Mouse (Mus musculus): ENCODE measurements around the gene Dolpp1. TPM values are rescaled to one million over a fixed set of nuclear protein-coding genes. Genes with fewer than 3 reads are reported as not detected.
A peak's percentile ranks its signal among the peaks of the same experiment; 100 is the strongest.

The Dolpp1 gene
- polyA plus RNA-seq, 1 experiment, result 19.4 TPM

- peaks cover 6% of the 10 kb centered on the region for H3K79me3 ChIP-seq (ENCODE audit: low read depth)
- H3K4me3 ChIP-seq (ENCODE audit: insufficient read depth, poor library complexity, severe bottlenecking), result no peak overlapping the region
- H3K79me2 ChIP-seq (ENCODE audit: control insufficient read depth, insufficient read depth), result peaks cover 20% of the 10 kb centered on the region
- no peak overlapping the region for H3ac ChIP-seq (ENCODE audit: control insufficient read depth, insufficient read length, low read depth)
- no peaks in the 10 kb centered on the region for H3K27me3 ChIP-seq (ENCODE audit: control insufficient read depth, insufficient read depth, insufficient read length)
- H3K36me3 ChIP-seq (ENCODE audit: control insufficient read depth, insufficient read depth), result peaks cover 75% of the 10 kb centered on the region
- TF ChIP-seq USF1 (IDR thresholded peaks at IDR 0.05; ENCODE audit: low read depth) (no peak), MYOG (IDR thresholded peaks at IDR 0.05; ENCODE audit: control insufficient read depth, extremely low read depth, insufficient read length) (no peak), CTCF (IDR thresholded peaks at IDR 0.05; ENCODE audit: control insufficient read depth, insufficient read depth, insufficient read length) (no peak), MAX (IDR thresholded peaks at IDR 0.05) (no peak), FOSL1 (IDR thresholded peaks at IDR 0.05; ENCODE audit: insufficient read depth, low read length, poor library complexity, severe bottlenecking) (no peak), MYOD1 (IDR thresholded peaks at IDR 0.05; ENCODE audit: control insufficient read depth, insufficient read length, low read depth) (no peak), CEBPB (IDR thresholded peaks at IDR 0.05; ENCODE audit: low read depth) (no peak)
These were observed 37.1 kb downstream of the Dolpp1 start for GRCm38 (mm10) chr2:30429156-30429555.

DNA sequence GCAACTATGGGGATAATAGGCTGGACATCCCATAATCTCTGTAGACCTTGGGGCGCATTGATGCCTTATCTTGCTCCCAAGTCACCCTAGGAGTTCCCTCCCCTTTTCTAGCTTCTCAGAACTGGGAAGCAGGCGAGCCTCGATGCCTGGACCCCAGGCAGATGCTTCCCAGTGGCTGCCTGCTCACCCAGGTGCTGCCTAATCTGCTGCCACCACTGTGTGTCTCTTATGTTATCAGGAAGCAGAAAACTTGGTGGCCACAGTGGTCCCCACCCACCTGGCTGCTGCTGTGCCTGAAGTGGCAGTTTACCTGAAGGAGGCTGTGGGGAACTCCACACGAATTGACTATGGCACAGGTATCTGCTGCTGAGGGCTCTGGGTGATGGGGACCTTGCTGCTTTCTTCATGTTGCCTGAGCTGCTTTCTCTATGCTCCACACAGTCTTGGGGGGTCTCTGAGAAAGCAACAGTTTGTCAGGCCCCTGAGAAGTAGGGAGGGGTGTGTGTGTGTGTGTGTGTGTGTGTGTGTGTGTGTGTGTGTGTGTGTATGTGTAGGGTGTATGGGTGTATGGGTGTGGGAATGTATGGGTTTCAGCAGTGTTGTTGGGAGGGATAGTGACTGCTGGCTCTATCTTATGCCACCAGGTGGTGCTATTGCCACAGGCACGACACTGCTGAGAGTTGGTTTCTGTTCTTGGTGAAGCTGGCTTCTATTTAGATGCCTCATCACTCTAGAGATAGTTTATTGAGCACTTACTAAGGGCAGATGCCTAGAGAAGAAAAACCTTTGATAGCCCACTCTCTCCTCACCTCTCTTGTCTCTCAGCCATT is 43.5 kb downstream of the Dolpp1 start:
- Histone ChIP-seq H3ac (ENCODE audit: control insufficient read depth, insufficient read length, low read depth) (no peak overlapping the region), H3K4me3 (ENCODE audit: insufficient read depth, poor library complexity, severe bottlenecking) (no peak overlapping the region), H3K36me3 (ENCODE audit: control insufficient read depth, insufficient read depth) (peaks cover 75% of the 10 kb centered on the region), H3K79me3 (ENCODE audit: low read depth) (no peaks in the 10 kb centered on the region), H3K27me3 (ENCODE audit: control insufficient read depth, insufficient read depth, insufficient read length) (no peaks in the 10 kb centered on the region), H3K79me2 (ENCODE audit: control insufficient read depth, insufficient read depth) (no peaks in the 10 kb centered on the region)
- TF ChIP-seq MAX (IDR thresholded peaks at IDR 0.05) (peak; percentile 49), CEBPB (IDR thresholded peaks at IDR 0.05; ENCODE audit: low read depth) (no peak), CTCF (IDR thresholded peaks at IDR 0.05; ENCODE audit: control insufficient read depth, insufficient read depth, insufficient read length) (peak; percentile 87)

GRCm38 (mm10) chr2:30436156-30436545 is 44.1 kb downstream of the Dolpp1 start:
- H3ac ChIP-seq (ENCODE audit: control insufficient read depth, insufficient read length, low read depth), result no peak overlapping the region
- no peaks in the 10 kb centered on the region for H3K79me3 ChIP-seq (ENCODE audit: low read depth)
- no peaks in the 10 kb centered on the region for H3K79me2 ChIP-seq (ENCODE audit: control insufficient read depth, insufficient read depth)
- H3K36me3 ChIP-seq (ENCODE audit: control insufficient read depth, insufficient read depth), result peaks cover 73% of the 10 kb centered on the region
- no peak for TF ChIP-seq CEBPB (IDR thresholded peaks at IDR 0.05; ENCODE audit: low read depth)
- no peak for TF ChIP-seq MYOD1 (IDR thresholded peaks at IDR 0.05; ENCODE audit: control insufficient read depth, insufficient read length, low read depth)
- no peak for TF ChIP-seq USF1 (IDR thresholded peaks at IDR 0.05; ENCODE audit: low read depth)
- no peak for TF ChIP-seq FOSL1 (IDR thresholded peaks at IDR 0.05; ENCODE audit: insufficient read depth, low read length, poor library complexity, severe bottlenecking)
- no peak for TF ChIP-seq MYOG (IDR thresholded peaks at IDR 0.05; ENCODE audit: control insufficient read depth, extremely low read depth, insufficient read length)
- peak; percentile 10 for TF ChIP-seq MAX (IDR thresholded peaks at IDR 0.05)
- TF ChIP-seq CTCF (IDR thresholded peaks at IDR 0.05; ENCODE audit: control insufficient read depth, insufficient read depth, insufficient read length), result peak; percentile 35
- no peaks in the 10 kb centered on the region for H3K27me3 ChIP-seq (ENCODE audit: control insufficient read depth, insufficient read depth, insufficient read length)
- no peak overlapping the region for H3K4me3 ChIP-seq (ENCODE audit: insufficient read depth, poor library complexity, severe bottlenecking)

GRCm38 (mm10) chr2:30436809-30437208 is 44.8 kb downstream of the Dolpp1 start:
- no peak for TF ChIP-seq FOSL1 (IDR thresholded peaks at IDR 0.05; ENCODE audit: insufficient read depth, low read length, poor library complexity, severe bottlenecking)
- no peak for TF ChIP-seq MAX (IDR thresholded peaks at IDR 0.05)
- no peak for TF ChIP-seq MYOG (IDR thresholded peaks at IDR 0.05; ENCODE audit: control insufficient read depth, extremely low read depth, insufficient read length)
- no peak for TF ChIP-seq CTCF (IDR thresholded peaks at IDR 0.05; ENCODE audit: control insufficient read depth, insufficient read depth, insufficient read length)
- no peak for TF ChIP-seq MYOD1 (IDR thresholded peaks at IDR 0.05; ENCODE audit: control insufficient read depth, insufficient read length, low read depth)
- no peak for TF ChIP-seq USF1 (IDR thresholded peaks at IDR 0.05; ENCODE audit: low read depth)
- TF ChIP-seq CEBPB (IDR thresholded peaks at IDR 0.05; ENCODE audit: low read depth), result no peak
- Histone ChIP-seq H3ac (ENCODE audit: control insufficient read depth, insufficient read length, low read depth) (no peak overlapping the region), H3K27me3 (ENCODE audit: control insufficient read depth, insufficient read depth, insufficient read length) (no peaks in the 10 kb centered on the region), H3K36me3 (ENCODE audit: control insufficient read depth, insufficient read depth) (peaks cover 66% of the 10 kb centered on the region), H3K79me3 (ENCODE audit: low read depth) (no peaks in the 10 kb centered on the region), H3K4me3 (ENCODE audit: insufficient read depth, poor library complexity, severe bottlenecking) (no peak overlapping the region), H3K79me2 (ENCODE audit: control insufficient read depth, insufficient read depth) (no peaks in the 10 kb centered on the region)

GRCm38 (mm10) chr2:30437791-30438190 is 45.7 kb downstream of the Dolpp1 start:
- Histone ChIP-seq H3K36me3 (ENCODE audit: control insufficient read depth, insufficient read depth) (peaks cover 65% of the 10 kb centered on the region), H3K4me3 (ENCODE audit: insufficient read depth, poor library complexity, severe bottlenecking) (no peak overlapping the region), H3K79me3 (ENCODE audit: low read depth) (no peaks in the 10 kb centered on the region)

More at GRCm38 (mm10) chr2:30437791-30438190, 45.7 kb downstream of the Dolpp1 start:
- H3K79me2 ChIP-seq (ENCODE audit: control insufficient read depth, insufficient read depth), result peaks cover 3% of the 10 kb centered on the region
- no peaks in the 10 kb centered on the region for H3K27me3 ChIP-seq (ENCODE audit: control insufficient read depth, insufficient read depth, insufficient read length)
- no peak overlapping the region for H3ac ChIP-seq (ENCODE audit: control insufficient read depth, insufficient read length, low read depth)
- TF ChIP-seq FOSL1 (IDR thresholded peaks at IDR 0.05; ENCODE audit: insufficient read depth, low read length, poor library complexity, severe bottlenecking), result no peak
- TF ChIP-seq MYOG (IDR thresholded peaks at IDR 0.05; ENCODE audit: control insufficient read depth, extremely low read depth, insufficient read length), result no peak
- TF ChIP-seq CTCF (IDR thresholded peaks at IDR 0.05; ENCODE audit: control insufficient read depth, insufficient read depth, insufficient read length), result no peak
- TF ChIP-seq MYOD1 (IDR thresholded peaks at IDR 0.05; ENCODE audit: control insufficient read depth, insufficient read length, low read depth), result no peak
- no peak for TF ChIP-seq MAX (IDR thresholded peaks at IDR 0.05)
- TF ChIP-seq USF1 (IDR thresholded peaks at IDR 0.05; ENCODE audit: low read depth), result no peak
- TF ChIP-seq CEBPB (IDR thresholded peaks at IDR 0.05; ENCODE audit: low read depth), result no peak

All from C2C12 (cell line).